Mouse (Mus musculus): Measurements from ENCODE around the gene Cyp2f2. TPM values are rescaled to one million over a fixed set of nuclear protein-coding genes. Genes with fewer than 3 reads are reported as not detected.
A peak's percentile ranks its signal among the peaks of the same experiment; 100 is the strongest.

The Cyp2f2 gene
- polyA plus RNA-seq, 1 experiment: 0.34 TPM

DNA sequence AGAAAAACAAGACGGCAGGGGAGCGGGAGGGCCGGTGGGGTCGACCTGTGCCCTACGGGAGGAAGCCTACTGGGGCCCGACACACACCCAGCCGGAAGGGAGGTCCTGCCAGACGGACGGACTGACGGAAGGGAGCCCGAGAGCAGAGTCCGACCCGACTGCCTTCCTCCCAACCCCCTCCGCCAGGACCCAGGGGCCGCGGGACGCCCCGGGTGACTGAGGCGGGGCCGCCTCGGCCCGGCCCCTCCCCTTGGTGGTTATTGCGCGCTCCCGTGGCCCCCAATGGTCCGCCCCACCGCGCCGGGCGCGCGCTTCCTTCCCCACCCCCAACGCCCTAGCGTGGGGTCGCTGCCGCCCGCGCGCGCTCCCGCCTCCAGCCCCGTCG is 46.5 kb downstream of the Cyp2f2 start:
- no peaks in the 10 kb centered on the region for H3K27me3 ChIP-seq (ENCODE audit: control insufficient read depth, insufficient read depth, low read length)
- WGBS: 1% methylated on average over 31 of the region's 43 CpGs
- TF ChIP-seq POLR2A (IDR thresholded peaks at IDR 0.05; ENCODE audit: low read depth, low read length): peak; percentile 20; the same call in 1 of the 2 replicates
- no peak for TF ChIP-seq CTCF (IDR thresholded peaks at IDR 0.05; ENCODE audit: extremely low read depth, insufficient read depth, insufficient read length, insufficient replicate concordance)
- peaks cover 32% of the 10 kb centered on the region for H3K4me1 ChIP-seq (ENCODE audit: control insufficient read depth, insufficient read depth, insufficient read length)
- DNase-seq (ENCODE audit: low read depth in 1 of 2, low spot score in 2 of 2): peak; percentile 62 to 84
- H3K27ac ChIP-seq (ENCODE audit: insufficient read depth, low read length): peak overlapping the region; percentile 99
- peak overlapping the region; percentile 79 for H3K4me3 ChIP-seq (ENCODE audit: extremely low read depth, insufficient read depth, insufficient read length)
- peaks cover 14% of the 10 kb centered on the region for H3K36me3 ChIP-seq (ENCODE audit: control insufficient read depth, insufficient read depth, low read length)

DNA sequence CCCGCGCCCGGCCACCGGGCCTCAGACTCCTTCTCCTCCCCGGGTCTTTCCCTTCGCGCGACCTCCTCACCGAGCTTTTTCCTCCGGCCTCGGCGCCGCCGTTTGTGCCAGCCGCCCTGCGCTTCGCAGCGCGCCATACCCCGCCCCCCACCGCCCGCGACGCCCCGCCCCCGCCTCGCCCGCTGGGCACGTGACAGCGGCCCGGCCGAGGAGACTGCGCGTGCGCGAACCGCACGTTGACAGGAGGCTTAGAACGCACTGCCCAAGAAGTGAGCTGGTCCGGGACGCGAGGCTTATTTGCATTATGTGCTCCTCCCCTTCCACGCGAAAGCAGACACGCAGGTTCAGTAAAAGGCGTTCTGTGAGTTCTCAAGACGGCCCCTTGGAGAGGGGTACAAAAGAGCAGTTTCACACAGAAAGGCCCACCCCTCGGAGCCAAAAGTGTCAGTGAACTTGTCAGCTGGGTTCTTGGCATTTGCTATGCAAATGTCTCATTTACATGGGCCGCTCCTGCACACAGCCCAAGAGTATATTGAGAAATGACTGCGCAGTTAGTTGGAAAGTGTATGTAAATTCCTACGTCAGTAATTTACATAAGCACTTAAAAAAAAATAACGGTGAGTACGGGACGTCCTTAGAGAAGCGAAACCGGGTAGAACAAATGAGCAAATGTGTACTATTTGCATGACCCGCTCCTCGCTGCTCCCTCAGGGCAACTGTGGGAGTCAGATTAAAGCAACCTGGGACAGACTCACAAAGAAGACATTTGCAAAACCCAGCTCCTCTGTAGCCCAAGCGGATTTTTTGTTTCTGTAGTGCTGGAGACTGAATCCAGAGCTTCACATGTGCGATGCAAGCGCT is 47.1 kb downstream of the Cyp2f2 start, which contains the start of gene Egln2:
Gene Egln2, minus strand, starts transcription at position 189 of the 861 bp plus-strand sequence.
- peak; percentile 91 to 96 for DNase-seq (ENCODE audit: low read depth in 1 of 2, low spot score in 2 of 2)
- under 1% methylated on average over 61 of the region's 61 CpGs for WGBS
- Histone ChIP-seq H3K4me3 (ENCODE audit: extremely low read depth, insufficient read depth, insufficient read length) (peak within 1 kb of the TSS; percentile 79), H3K36me3 (ENCODE audit: control insufficient read depth, insufficient read depth, low read length) (peaks cover 15% of the 10 kb centered on the region), H3K27me3 (ENCODE audit: control insufficient read depth, insufficient read depth, low read length) (no peaks in the 10 kb centered on the region), H3K27ac (ENCODE audit: insufficient read depth, low read length) (peak within 1 kb of the TSS; percentile 99), H3K4me1 (ENCODE audit: control insufficient read depth, insufficient read depth, insufficient read length) (peaks cover 32% of the 10 kb centered on the region)
- TF ChIP-seq CTCF (IDR thresholded peaks at IDR 0.05; ENCODE audit: extremely low read depth, insufficient read depth, insufficient read length, insufficient replicate concordance) (no peak), POLR2A (IDR thresholded peaks at IDR 0.05; ENCODE audit: low read depth, low read length) (peak; percentile 43)

DNA sequence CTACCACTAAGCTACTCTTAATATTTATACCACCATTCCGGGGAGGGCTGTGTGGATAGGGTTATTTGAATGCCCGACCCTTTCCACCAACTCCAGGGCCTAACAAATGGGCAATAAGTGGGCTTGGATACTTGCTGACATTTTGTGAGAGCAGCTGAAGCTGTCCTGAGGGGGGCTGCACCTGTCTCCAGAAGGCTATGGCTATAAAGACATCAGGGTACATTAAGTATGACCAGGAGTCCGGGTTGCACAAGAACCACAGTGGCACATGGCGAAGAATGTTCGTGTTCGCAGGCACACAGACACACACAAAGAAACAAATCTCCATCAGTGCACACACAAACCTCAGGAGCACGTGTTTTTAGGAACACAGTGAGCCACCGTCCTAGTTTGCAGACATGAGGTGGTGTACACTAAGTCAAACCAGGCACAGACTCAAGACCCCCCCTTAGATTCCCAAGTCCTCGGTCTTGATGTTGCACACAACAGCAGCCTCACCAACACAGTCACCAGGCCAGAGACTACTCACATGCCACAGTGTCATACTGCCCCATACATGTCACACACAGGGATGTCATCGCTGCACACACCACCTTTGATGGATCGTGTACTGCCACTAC is 47.9 kb downstream of the Cyp2f2 start:
- Histone ChIP-seq H3K36me3 (ENCODE audit: control insufficient read depth, insufficient read depth, low read length) (peaks cover 19% of the 10 kb centered on the region), H3K27ac (ENCODE audit: insufficient read depth, low read length) (peak overlapping the region; percentile 99), H3K27me3 (ENCODE audit: control insufficient read depth, insufficient read depth, low read length) (no peaks in the 10 kb centered on the region), H3K4me1 (ENCODE audit: control insufficient read depth, insufficient read depth, insufficient read length) (peaks cover 32% of the 10 kb centered on the region), H3K4me3 (ENCODE audit: extremely low read depth, insufficient read depth, insufficient read length) (peak overlapping the region; percentile 44)
- WGBS: 47% methylated on average over 11 of the region's 11 CpGs
- DNase-seq (ENCODE audit: low read depth in 1 of 2, low spot score in 2 of 2): no peak
- TF ChIP-seq CTCF (IDR thresholded peaks at IDR 0.05; ENCODE audit: extremely low read depth, insufficient read depth, insufficient read length, insufficient replicate concordance): no peak
- TF ChIP-seq POLR2A (IDR thresholded peaks at IDR 0.05; ENCODE audit: low read depth, low read length): no peak

DNA sequence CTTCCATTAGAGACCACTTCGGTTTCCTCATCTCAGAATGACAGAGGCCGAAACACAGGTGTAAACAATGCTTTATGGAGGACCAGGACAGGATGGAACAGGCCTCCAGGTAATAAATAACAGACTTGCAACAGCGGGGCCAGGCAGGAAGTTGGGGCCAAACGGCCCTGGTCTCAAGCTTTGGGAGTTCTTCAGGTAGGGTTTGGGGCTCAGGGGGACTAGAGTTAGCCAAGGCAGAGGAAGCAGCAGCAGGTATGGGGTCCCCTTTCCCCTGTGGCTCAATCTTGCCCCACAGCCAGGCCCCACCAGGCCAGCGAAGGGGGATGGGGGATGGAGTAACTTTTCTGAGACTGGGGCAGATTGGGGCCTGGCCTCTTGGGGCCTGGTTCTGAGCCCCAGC is 48.7 kb downstream of the Cyp2f2 start:
- Histone ChIP-seq H3K27me3 (ENCODE audit: control insufficient read depth, insufficient read depth, low read length) (no peaks in the 10 kb centered on the region), H3K27ac (ENCODE audit: insufficient read depth, low read length) (peak overlapping the region; percentile 99), H3K4me1 (ENCODE audit: control insufficient read depth, insufficient read depth, insufficient read length) (peaks cover 31% of the 10 kb centered on the region), H3K36me3 (ENCODE audit: control insufficient read depth, insufficient read depth, low read length) (peaks cover 25% of the 10 kb centered on the region), H3K4me3 (ENCODE audit: extremely low read depth, insufficient read depth, insufficient read length) (no peak overlapping the region)
- DNase-seq (ENCODE audit: low read depth in 1 of 2, low spot score in 2 of 2): no peak
- WGBS: 72% methylated on average over 5 of the region's 5 CpGs
- TF ChIP-seq POLR2A (IDR thresholded peaks at IDR 0.05; ENCODE audit: low read depth, low read length) (no peak), CTCF (IDR thresholded peaks at IDR 0.05; ENCODE audit: extremely low read depth, insufficient read depth, insufficient read length, insufficient replicate concordance) (no peak)

DNA sequence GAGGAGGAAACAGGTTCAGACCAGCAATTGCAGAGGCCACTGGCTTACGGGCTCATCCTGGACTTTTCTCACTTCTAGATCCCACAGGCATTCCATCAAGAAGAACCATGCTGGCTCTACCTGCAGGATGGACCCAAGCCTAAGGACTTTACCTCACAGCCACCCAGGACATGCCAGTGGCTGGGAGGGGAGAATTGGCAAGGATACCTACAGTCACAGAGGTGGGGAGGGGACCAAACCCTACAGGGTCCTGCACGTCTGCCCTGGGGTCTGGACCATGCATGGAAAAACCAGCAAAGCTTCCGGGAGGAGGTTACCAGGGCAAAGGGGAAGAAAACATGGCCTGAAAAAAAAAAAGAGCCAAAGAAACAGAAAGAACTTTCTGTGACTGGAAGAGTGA is 51.3 kb downstream of the Cyp2f2 start:
- no peak for DNase-seq (ENCODE audit: low read depth in 1 of 2, low spot score in 2 of 2)
- TF ChIP-seq CTCF (IDR thresholded peaks at IDR 0.05; ENCODE audit: extremely low read depth, insufficient read depth, insufficient read length, insufficient replicate concordance) (no peak), POLR2A (IDR thresholded peaks at IDR 0.05; ENCODE audit: low read depth, low read length) (no peak)
- H3K4me3 ChIP-seq (ENCODE audit: extremely low read depth, insufficient read depth, insufficient read length): no peak overlapping the region
- no peaks in the 10 kb centered on the region for H3K27me3 ChIP-seq (ENCODE audit: control insufficient read depth, insufficient read depth, low read length)
- H3K36me3 ChIP-seq (ENCODE audit: control insufficient read depth, insufficient read depth, low read length): peaks cover 34% of the 10 kb centered on the region
- 94% methylated on average over 3 of the region's 3 CpGs for WGBS
- H3K27ac ChIP-seq (ENCODE audit: insufficient read depth, low read length): no peak overlapping the region
- peaks cover 14% of the 10 kb centered on the region for H3K4me1 ChIP-seq (ENCODE audit: control insufficient read depth, insufficient read depth, insufficient read length)

DNA sequence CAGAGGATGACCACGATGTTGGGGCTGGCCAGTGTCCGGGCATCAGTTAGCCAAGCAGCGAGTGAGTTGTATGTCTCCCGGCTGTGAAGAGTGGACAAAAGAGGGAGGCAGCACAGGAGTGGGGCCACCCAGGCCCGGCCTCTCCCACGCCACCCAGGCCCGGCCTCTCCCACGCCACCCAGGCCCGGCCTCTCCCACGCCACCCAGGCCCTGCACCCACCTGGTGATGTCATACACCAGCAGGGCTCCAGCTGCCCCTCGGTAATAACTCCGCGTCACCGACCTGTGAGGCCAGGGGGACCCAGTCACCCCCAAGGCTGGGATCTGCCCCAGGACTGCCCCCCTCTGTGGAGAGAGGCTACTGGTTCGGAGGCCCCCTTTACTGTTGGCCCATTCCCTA is 54.8 kb downstream of the Cyp2f2 start:
- DNase-seq (ENCODE audit: low read depth in 1 of 2, low spot score in 2 of 2): no peak
- WGBS: 91% methylated on average over 15 of the region's 15 CpGs
- Histone ChIP-seq H3K27ac (ENCODE audit: insufficient read depth, low read length) (no peak overlapping the region), H3K4me3 (ENCODE audit: extremely low read depth, insufficient read depth, insufficient read length) (no peak overlapping the region), H3K27me3 (ENCODE audit: control insufficient read depth, insufficient read depth, low read length) (no peaks in the 10 kb centered on the region), H3K36me3 (ENCODE audit: control insufficient read depth, insufficient read depth, low read length) (peaks cover 34% of the 10 kb centered on the region), H3K4me1 (ENCODE audit: control insufficient read depth, insufficient read depth, insufficient read length) (no peaks in the 10 kb centered on the region; the same call in 1 of the 2 replicates)
- TF ChIP-seq CTCF (IDR thresholded peaks at IDR 0.05; ENCODE audit: extremely low read depth, insufficient read depth, insufficient read length, insufficient replicate concordance): no peak
- no peak for TF ChIP-seq POLR2A (IDR thresholded peaks at IDR 0.05; ENCODE audit: low read depth, low read length)
